Mouse (Mus musculus) frontal cortex, adult 2 months (tissue): ENCODE data around the gene Zfp131. TPM values are rescaled to one million over a fixed set of nuclear protein-coding genes. Genes with fewer than 3 reads are reported as not detected.

Source experiments
- polyA plus RNA-seq: library from polyadenylated mRNA; depleted of rRNA; stranded (reverse); fragments of >200 nt; gene quantifications from 2 replicates; pipeline ENCODE4 v1.2.3, GENCODE M21; 2012; rRNA removed

Zfp131 gene
- polyA plus RNA-seq, 1 experiment: 30.3 TPM

Other genes with a start within 250 kb of the Zfp131 start
- gene Ccl28, start 167.1 kb downstream of the Zfp131 start, polyA plus RNA-seq: 0.19 and 2.3 TPM in 2 replicates
- 174 and 189 TPM in 2 replicates for gene Hmgcs1, start 100.5 kb downstream of the Zfp131 start, polyA plus RNA-seq
- gene Nim1k, start 35.0 kb downstream of the Zfp131 start, polyA plus RNA-seq: 9.2 and 10.2 TPM in 2 replicates
- gene AF067063, start 39.3 kb upstream of the Zfp131 start, polyA plus RNA-seq: not detected in 2 replicates
- not detected in 2 replicates for gene D13Ertd608e, start 45.1 kb upstream of the Zfp131 start, polyA plus RNA-seq
- gene Tcstv1, start 103.9 kb upstream of the Zfp131 start, polyA plus RNA-seq: not detected in 2 replicates
- gene Gm21761, start 138.4 kb upstream of the Zfp131 start, polyA plus RNA-seq: not detected in 2 replicates
- gene B020031M17Rik, start 159.9 kb upstream of the Zfp131 start, polyA plus RNA-seq: not detected in 2 replicates
- gene Gm36079, start 236.1 kb upstream of the Zfp131 start, polyA plus RNA-seq: not detected in 2 replicates